Mouse (Mus musculus) embryonic facial prominence, embryonic 10.5 days (tissue): ENCODE results near the gene Pspc1. TPM values are rescaled to one million over a fixed set of nuclear protein-coding genes. Genes with fewer than 3 reads are reported as not detected.
"Not testable (repeated sequence)": the region's sequence is repeated elsewhere in the genome, so short reads cannot be mapped to it uniquely, and the experiment has no call there.

Experiments used
- DNase-seq: peaks from one replicate; pipeline ENCODE4 v3.0.0-alpha.2; 2017; ENCODE audit warnings: low spot score
- H3K27ac ChIP-seq: fragments of 300-500 bp; sonication (generic); replicated peaks from 2 replicates; pipeline ENCODE4 v1.5.1; 2016; ENCODE audit warnings: mild to moderate bottlenecking
- H3K27me3 ChIP-seq: fragments of 300-500 bp; sonication (generic); replicated peaks from 2 replicates; pipeline ENCODE4 v1.6.1; 2016; ENCODE audit warnings: low read depth, mild to moderate bottlenecking; ENCODE audit not compliant: poor library complexity, severe bottlenecking
- H3K36me3 ChIP-seq: fragments of 300-500 bp; sonication (generic); replicated peaks from 2 replicates; pipeline ENCODE4 v1.6.1; 2016; ENCODE audit warnings: mild to moderate bottlenecking, moderate library complexity
- H3K4me1 ChIP-seq: fragments of 300-500 bp; sonication (generic); 2 replicates; pipeline ENCODE4 v1.6.1; 2016
- H3K4me3 ChIP-seq: fragments of 300-500 bp; sonication (generic); 2 replicates; pipeline ENCODE4 v1.5.1; 2016; ENCODE audit warnings: mild to moderate bottlenecking, moderate library complexity
- H3K9me3 ChIP-seq: fragments of 300-500 bp; sonication (generic); 2 replicates; pipeline ENCODE4 v1.6.1; 2016; ENCODE audit warnings: mild to moderate bottlenecking
- WGBS: fragments of 180-500 bp; shearing (Covaris S2); methylation state at CpG from one replicate; pipeline ENCODE4 v1.1.7; 2016; 5-methylcytosine and 5-hydroxymethylcytosine counted together
- polyA plus RNA-seq: library from polyadenylated mRNA; unstranded; fragments of >200 nt; fragmentation: Nextera tagmentation; extraction: Ambion mirVana; gene quantifications from 2 replicates; pipeline ENCODE4 v1.2.1, GENCODE M21; 2016

Pspc1 gene
- polyA plus RNA-seq = 41.3 and 44.7 TPM in 2 replicates

- Histone ChIP-seq H3K27me3 (no peaks in the 10 kb centered on the region), H3K36me3 (peaks cover 21% of the 10 kb centered on the region), H3K4me3 (peak within 1 kb of the TSS; percentile 96), H3K4me1 (peaks cover 23% of the 10 kb centered on the region), H3K9me3 (no peaks in the 10 kb centered on the region), H3K27ac (peak within 1 kb of the TSS; percentile 95)
- peak; percentile 98 for DNase-seq
- WGBS = under 1% methylated on average over 36 of the region's 36 CpGs
Measured at GRCm38 (mm10) chr14:56778200-56778932, at the start of gene Pspc1. Pspc1 (minus strand) TSS chr14:56778316.

- H3K27ac ChIP-seq = no peak overlapping the region
- no peak for DNase-seq
- no peaks in the 10 kb centered on the region for H3K9me3 ChIP-seq
- H3K4me1 ChIP-seq = no peaks in the 10 kb centered on the region
- no peak overlapping the region for H3K4me3 ChIP-seq
- no peaks in the 10 kb centered on the region for H3K27me3 ChIP-seq
- no peaks in the 10 kb centered on the region for H3K36me3 ChIP-seq
Measured at GRCm38 (mm10) chr14:56824562-56824961, 46.4 kb upstream of the Pspc1 start.

GRCm38 (mm10) chr14:56817616-56818015 is 39.5 kb upstream of the Pspc1 start:
- Histone ChIP-seq H3K36me3 (no peaks in the 10 kb centered on the region), H3K4me1 (peaks cover 16% of the 10 kb centered on the region), H3K27ac (peak overlapping the region; percentile 59; the same call in 1 of the 2 replicates), H3K4me3 (peak overlapping the region; percentile 41), H3K9me3 (no peaks in the 10 kb centered on the region), H3K27me3 (no peaks in the 10 kb centered on the region; the same call in 1 of the 2 replicates)
- peak; percentile 50 for DNase-seq
- 10% methylated on average over 11 of the region's 11 CpGs for WGBS

- no peaks in the 10 kb centered on the region; the same call in 1 of the 2 replicates for H3K27me3 ChIP-seq
- H3K4me1 ChIP-seq = peaks cover 18% of the 10 kb centered on the region
- H3K27ac ChIP-seq = no peak overlapping the region
- H3K36me3 ChIP-seq = no peaks in the 10 kb centered on the region
- no peak for DNase-seq
- H3K9me3 ChIP-seq = no peaks in the 10 kb centered on the region
- WGBS = 68% methylated on average over 4 of the region's 4 CpGs
- no peak overlapping the region for H3K4me3 ChIP-seq
Measured at GRCm38 (mm10) chr14:56817131-56817530, 39.0 kb upstream of the Pspc1 start.

- no peaks in the 10 kb centered on the region; the same call in 1 of the 2 replicates for H3K27me3 ChIP-seq
- DNase-seq = no peak
- H3K9me3 ChIP-seq = no peaks in the 10 kb centered on the region
- peaks cover 18% of the 10 kb centered on the region for H3K4me1 ChIP-seq
- no peak overlapping the region for H3K27ac ChIP-seq
- H3K4me3 ChIP-seq = no peak overlapping the region
- WGBS = 92% methylated on average over 4 of the region's 4 CpGs
- H3K36me3 ChIP-seq = no peaks in the 10 kb centered on the region
Measured at GRCm38 (mm10) chr14:56816541-56816940, 38.4 kb upstream of the Pspc1 start.

- peak; percentile 87 for DNase-seq
- H3K27me3 ChIP-seq = no peaks in the 10 kb centered on the region; the same call in 1 of the 2 replicates
- WGBS = under 1% methylated on average over 35 of the region's 35 CpGs
- H3K27ac ChIP-seq = peak overlapping the region; percentile 95
- H3K36me3 ChIP-seq = peaks cover 19% of the 10 kb centered on the region
- H3K4me3 ChIP-seq = peak overlapping the region; percentile 69
- H3K9me3 ChIP-seq = no peaks in the 10 kb centered on the region
- H3K4me1 ChIP-seq = peaks cover 20% of the 10 kb centered on the region
Measured at GRCm38 (mm10) chr14:56812520-56813036, 34.5 kb upstream of the Pspc1 start.

- Histone ChIP-seq H3K27ac (peak within 1 kb of the TSS; percentile 95), H3K4me3 (peak within 1 kb of the TSS; percentile 80), H3K4me1 (peaks cover 19% of the 10 kb centered on the region), H3K36me3 (peaks cover 21% of the 10 kb centered on the region)
- DNase-seq = peak; percentile 96
- 1% methylated on average over 51 of the region's 72 CpGs for WGBS
- not testable (repeated sequence) for H3K27me3 ChIP-seq, H3K9me3 ChIP-seq
Measured at GRCm38 (mm10) chr14:56811701-56812339, 33.7 kb upstream of the Pspc1 start, which contains the start of gene Zmym5. Zmym5 (minus strand) TSS chr14:56811716.

- H3K27ac ChIP-seq = peak overlapping the region; percentile 91
- H3K4me1 ChIP-seq = peaks cover 19% of the 10 kb centered on the region
- H3K4me3 ChIP-seq = peak overlapping the region; percentile 80
- not testable (repeated sequence) for H3K9me3 ChIP-seq, H3K27me3 ChIP-seq
- under 1% methylated on average over 50 of the region's 86 CpGs for WGBS
- H3K36me3 ChIP-seq = peaks cover 26% of the 10 kb centered on the region
- DNase-seq = peak; percentile 61
Measured at GRCm38 (mm10) chr14:56810781-56811690, 32.9 kb upstream of the Pspc1 start.

- Histone ChIP-seq H3K27ac (no peak overlapping the region), H3K9me3 (no peaks in the 10 kb centered on the region), H3K4me3 (no peak overlapping the region), H3K36me3 (peaks cover 72% of the 10 kb centered on the region), H3K4me1 (no peaks in the 10 kb centered on the region), H3K27me3 (no peaks in the 10 kb centered on the region)
- 44% methylated on average over 2 of the region's 2 CpGs for WGBS
- DNase-seq = peak; percentile 58
Measured at GRCm38 (mm10) chr14:56793243-56793642, 15.1 kb upstream of the Pspc1 start.

- H3K27me3 ChIP-seq = no peaks in the 10 kb centered on the region
- H3K27ac ChIP-seq = no peak overlapping the region
- H3K4me1 ChIP-seq = no peaks in the 10 kb centered on the region
- H3K4me3 ChIP-seq = no peak overlapping the region
- WGBS = 76% methylated on average over 1 of the region's 1 CpGs
- no peak for DNase-seq
- H3K36me3 ChIP-seq = no peaks in the 10 kb centered on the region
- H3K9me3 ChIP-seq = no peaks in the 10 kb centered on the region
Measured at GRCm38 (mm10) chr14:56784575-56784974, 6.5 kb upstream of the Pspc1 start.

- WGBS = 52% methylated on average over 3 of the region's 3 CpGs
- Histone ChIP-seq H3K4me3 (peak overlapping the region; percentile 96), H3K4me1 (peaks cover 23% of the 10 kb centered on the region), H3K27ac (peak overlapping the region; percentile 95), H3K27me3 (no peaks in the 10 kb centered on the region), H3K9me3 (no peaks in the 10 kb centered on the region), H3K36me3 (peaks cover 17% of the 10 kb centered on the region)
- DNase-seq = no peak
Measured at GRCm38 (mm10) chr14:56778933-56779300, 801 bp upstream of the Pspc1 start.
